Mouse (Mus musculus) neural tube, embryonic 14.5 days (tissue): ENCODE measurements at regions not wholly inside any gene's neighbourhood (a gene's known extent, or its start where the extent isn't known, plus 50 kb on each side); places are given as distances from the start of the nearest gene placed in this dataset.

Source experiments
- ATAC-seq: fragments of 200-750 bp; cut with Nextera tagmentation; 2 replicates; pipeline ENCODE4 v1.8.0; 2017; ENCODE audit warnings: low read depth, mild to moderate bottlenecking, moderate TSS enrichment, moderate library complexity
- H3K27ac ChIP-seq: fragments of 300-500 bp; sonication (generic); 2 replicates; pipeline ENCODE4 v1.5.1; 2014; ENCODE audit warnings: low read depth, mild to moderate bottlenecking, control low read depth, low read length, moderate library complexity, mixed read lengths
- H3K27me3 ChIP-seq: fragments of 300-500 bp; sonication (generic); 2 replicates; pipeline ENCODE4 v1.6.1; 2014; ENCODE audit warnings: low read length; ENCODE audit not compliant: control insufficient read depth, insufficient read depth
- H3K36me3 ChIP-seq: fragments of 300-500 bp; sonication (generic); 2 replicates; pipeline ENCODE4 v1.6.1; 2014; ENCODE audit warnings: low read length, mixed read lengths; ENCODE audit not compliant: control insufficient read depth, insufficient read depth
- H3K4me1 ChIP-seq: fragments of 300-500 bp; sonication (generic); 2 replicates; pipeline ENCODE4 v1.6.1; 2014; ENCODE audit warnings: low read length; ENCODE audit not compliant: control insufficient read depth, insufficient read depth
- H3K4me2 ChIP-seq: fragments of 300-500 bp; sonication (generic); 2 replicates; pipeline ENCODE4 v1.6.1; 2014; ENCODE audit warnings: mild to moderate bottlenecking, low read depth, low read length, control low read depth
- H3K4me3 ChIP-seq: fragments of 300-500 bp; sonication (generic); 2 replicates; pipeline ENCODE4 v1.5.1; 2014; ENCODE audit warnings: low read depth, low read length, control low read depth, mixed read lengths
- H3K9ac ChIP-seq: fragments of 300-500 bp; sonication (generic); replicated peaks from 2 replicates; pipeline ENCODE4 v1.6.1; 2014; ENCODE audit warnings: low read depth, mild to moderate bottlenecking, control low read depth, low read length, mixed read lengths
- H3K9me3 ChIP-seq: fragments of 300-500 bp; sonication (generic); 2 replicates; pipeline ENCODE4 v1.6.1; 2016; ENCODE audit warnings: low read length; ENCODE audit not compliant: control insufficient read depth
- WGBS: fragments of 180-500 bp; shearing (Covaris S2); extraction: QIAGEN DNeasy Blood & Tissue Kit; methylation state at CpG from one replicate; pipeline ENCODE4 v1.1.7; 2014; 5-methylcytosine and 5-hydroxymethylcytosine counted together

GRCm38 (mm10) chr8:65443266-65443665, 174.4 kb upstream of the March1 start:
- ATAC-seq: no peak
- H3K9ac ChIP-seq: no peak overlapping the region
- H3K4me3 ChIP-seq: no peak overlapping the region

GRCm38 (mm10) chr8:65420870-65421269, 196.8 kb upstream of the March1 start:
- Histone ChIP-seq H3K36me3 (no peaks in the 10 kb centered on the region), H3K27ac (no peak overlapping the region), H3K4me3 (no peak overlapping the region), H3K4me1 (no peaks in the 10 kb centered on the region), H3K4me2 (no peak overlapping the region), H3K9me3 (no peaks in the 10 kb centered on the region), H3K9ac (no peak overlapping the region), H3K27me3 (no peaks in the 10 kb centered on the region)
- 87% methylated on average over 6 of the region's 6 CpGs for WGBS
- no peak for ATAC-seq

More at GRCm38 (mm10) chr8:65443266-65443665, 174.4 kb upstream of the March1 start:
- 89% methylated on average over 3 of the region's 3 CpGs for WGBS
- Histone ChIP-seq H3K27ac (no peak overlapping the region), H3K4me1 (no peaks in the 10 kb centered on the region), H3K9me3 (no peaks in the 10 kb centered on the region), H3K36me3 (no peaks in the 10 kb centered on the region), H3K4me2 (no peak overlapping the region), H3K27me3 (no peaks in the 10 kb centered on the region)

GRCm38 (mm10) chr8:65417897-65418296, 199.8 kb upstream of the March1 start:
- no peaks in the 10 kb centered on the region for H3K27me3 ChIP-seq
- H3K27ac ChIP-seq: no peak overlapping the region
- no peak for ATAC-seq
- no peaks in the 10 kb centered on the region for H3K9me3 ChIP-seq
- no peak overlapping the region for H3K4me2 ChIP-seq
- WGBS: 87% methylated on average over 2 of the region's 2 CpGs
- no peak overlapping the region for H3K9ac ChIP-seq
- H3K36me3 ChIP-seq: no peaks in the 10 kb centered on the region
- no peaks in the 10 kb centered on the region for H3K4me1 ChIP-seq
- H3K4me3 ChIP-seq: no peak overlapping the region

- Histone ChIP-seq H3K9ac (no peak overlapping the region), H3K4me2 (no peak overlapping the region), H3K36me3 (no peaks in the 10 kb centered on the region), H3K4me3 (no peak overlapping the region), H3K9me3 (no peaks in the 10 kb centered on the region), H3K27me3 (no peaks in the 10 kb centered on the region), H3K27ac (no peak overlapping the region), H3K4me1 (no peaks in the 10 kb centered on the region)
- 93% methylated on average over 7 of the region's 7 CpGs for WGBS
- ATAC-seq: no peak
Measured at GRCm38 (mm10) chr8:65414201-65414600, 203.5 kb upstream of the March1 start.

GRCm38 (mm10) chr8:65412291-65412690, 205.4 kb upstream of the March1 start:
- Histone ChIP-seq H3K4me1 (no peaks in the 10 kb centered on the region), H3K4me2 (no peak overlapping the region), H3K27ac (no peak overlapping the region), H3K9ac (no peak overlapping the region), H3K4me3 (no peak overlapping the region), H3K36me3 (no peaks in the 10 kb centered on the region), H3K9me3 (no peaks in the 10 kb centered on the region), H3K27me3 (no peaks in the 10 kb centered on the region)
- no peak for ATAC-seq
- WGBS: 92% methylated on average over 2 of the region's 2 CpGs

GRCm38 (mm10) chr8:65395755-65396154, 221.9 kb upstream of the March1 start:
- no peak overlapping the region for H3K9ac ChIP-seq
- no peaks in the 10 kb centered on the region for H3K27me3 ChIP-seq
- no peak overlapping the region for H3K4me2 ChIP-seq
- 91% methylated on average over 1 of the region's 1 CpGs for WGBS
- H3K9me3 ChIP-seq: no peaks in the 10 kb centered on the region
- no peaks in the 10 kb centered on the region for H3K4me1 ChIP-seq
- H3K36me3 ChIP-seq: no peaks in the 10 kb centered on the region
- no peak overlapping the region for H3K4me3 ChIP-seq
- no peak overlapping the region for H3K27ac ChIP-seq
- no peak for ATAC-seq

- H3K4me3 ChIP-seq: no peak overlapping the region
- H3K9ac ChIP-seq: no peak overlapping the region
- H3K27me3 ChIP-seq: no peaks in the 10 kb centered on the region
- H3K4me1 ChIP-seq: no peaks in the 10 kb centered on the region
- H3K4me2 ChIP-seq: no peak overlapping the region
- WGBS: 38% methylated on average over 2 of the region's 2 CpGs
- H3K27ac ChIP-seq: no peak overlapping the region
- no peaks in the 10 kb centered on the region for H3K36me3 ChIP-seq
- H3K9me3 ChIP-seq: no peaks in the 10 kb centered on the region
- ATAC-seq: no peak
Measured at GRCm38 (mm10) chr8:65355990-65356389, 226.6 kb upstream of the BC030870 start.

GRCm38 (mm10) chr8:65349396-65349795, 220.0 kb upstream of the BC030870 start:
- H3K36me3 ChIP-seq: no peaks in the 10 kb centered on the region
- WGBS: 51% methylated on average over 2 of the region's 2 CpGs
- H3K4me1 ChIP-seq: no peaks in the 10 kb centered on the region
- peak; percentile 69; the same call in 1 of the 2 replicates for ATAC-seq
- no peaks in the 10 kb centered on the region for H3K27me3 ChIP-seq
- H3K9me3 ChIP-seq: no peaks in the 10 kb centered on the region
- no peak overlapping the region for H3K27ac ChIP-seq
- H3K4me2 ChIP-seq: no peak overlapping the region
- H3K9ac ChIP-seq: no peak overlapping the region
- H3K4me3 ChIP-seq: no peak overlapping the region

- WGBS: 79% methylated on average over 1 of the region's 1 CpGs
- H3K9me3 ChIP-seq: no peaks in the 10 kb centered on the region
- no peak overlapping the region for H3K9ac ChIP-seq
- no peak for ATAC-seq
- H3K4me3 ChIP-seq: no peak overlapping the region
- no peak overlapping the region for H3K27ac ChIP-seq
- H3K4me1 ChIP-seq: no peaks in the 10 kb centered on the region
- H3K27me3 ChIP-seq: no peaks in the 10 kb centered on the region
- H3K4me2 ChIP-seq: no peak overlapping the region
- no peaks in the 10 kb centered on the region for H3K36me3 ChIP-seq
Measured at GRCm38 (mm10) chr8:65331136-65331535, 201.8 kb upstream of the BC030870 start.

- no peak for ATAC-seq
- Histone ChIP-seq H3K9ac (no peak overlapping the region), H3K27ac (no peak overlapping the region), H3K4me3 (no peak overlapping the region), H3K36me3 (no peaks in the 10 kb centered on the region), H3K4me2 (no peak overlapping the region), H3K4me1 (no peaks in the 10 kb centered on the region), H3K27me3 (no peaks in the 10 kb centered on the region), H3K9me3 (no peaks in the 10 kb centered on the region)
- 75% methylated on average over 2 of the region's 2 CpGs for WGBS
Measured at GRCm38 (mm10) chr8:65288687-65289086, 159.3 kb upstream of the BC030870 start.
